Mouse (Mus musculus) brown adipose tissue, adult 24 weeks (tissue): ENCODE measurements around the gene Zfpm1. TPM values are rescaled to one million over a fixed set of nuclear protein-coding genes. Genes with fewer than 3 reads are reported as not detected.
A peak's percentile ranks its signal among the peaks of the same experiment; 100 is the strongest.

ENCODE experiments used
- H3K27ac ChIP-seq: fragments of 200-500 bp; replicated peaks from 2 replicates; pipeline ENCODE4 v1.5.1; 2012; ENCODE audit warnings: low read depth, mild to moderate bottlenecking, low read length
- H3K4me1 ChIP-seq: fragments of 200-500 bp; 2 replicates; pipeline ENCODE4 v1.6.1; 2012; ENCODE audit warnings: low read length, mixed read lengths; ENCODE audit not compliant: control insufficient read depth, insufficient read depth, insufficient read length
- H3K4me3 ChIP-seq: fragments of 200-500 bp; 2 replicates; pipeline ENCODE4 v1.5.1; 2012; ENCODE audit warnings: low read depth, mild to moderate bottlenecking, low read length, moderate library complexity; ENCODE audit not compliant: insufficient read depth
- polyA plus RNA-seq: library from polyadenylated mRNA; stranded (reverse); fragments of >200 nt; gene quantifications from 2 replicates; pipeline ENCODE4 v1.2.4, GENCODE M21; 2012; ENCODE audit not compliant: missing spikeins, insufficient read depth, insufficient read length

Zfpm1 gene
- polyA plus RNA-seq, 1 experiment = 3.4 TPM

DNA sequence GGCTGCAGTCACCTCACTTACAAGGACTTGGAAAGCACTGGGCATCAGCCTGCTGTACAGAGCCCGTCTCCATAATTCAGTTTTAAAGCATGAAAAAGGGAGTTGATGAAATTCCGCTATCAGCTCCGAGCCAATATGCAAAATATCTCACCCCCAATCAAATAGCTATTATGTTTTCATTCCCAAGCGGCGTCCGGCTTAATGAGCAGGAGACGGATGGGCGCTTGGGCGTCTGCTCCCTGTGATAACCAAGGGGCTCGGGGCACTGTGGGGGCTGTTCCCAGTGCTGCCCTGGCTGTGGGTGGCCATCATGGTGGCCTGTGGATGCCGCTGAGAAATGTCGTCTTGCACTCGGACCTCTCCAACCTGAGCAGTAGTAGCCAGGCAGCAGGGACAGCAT lies 19.1 kb downstream of the Zfpm1 start:
- peaks cover 4% of the 10 kb centered on the region for H3K4me1 ChIP-seq
- no peak overlapping the region for H3K27ac ChIP-seq
- no peak overlapping the region for H3K4me3 ChIP-seq

DNA sequence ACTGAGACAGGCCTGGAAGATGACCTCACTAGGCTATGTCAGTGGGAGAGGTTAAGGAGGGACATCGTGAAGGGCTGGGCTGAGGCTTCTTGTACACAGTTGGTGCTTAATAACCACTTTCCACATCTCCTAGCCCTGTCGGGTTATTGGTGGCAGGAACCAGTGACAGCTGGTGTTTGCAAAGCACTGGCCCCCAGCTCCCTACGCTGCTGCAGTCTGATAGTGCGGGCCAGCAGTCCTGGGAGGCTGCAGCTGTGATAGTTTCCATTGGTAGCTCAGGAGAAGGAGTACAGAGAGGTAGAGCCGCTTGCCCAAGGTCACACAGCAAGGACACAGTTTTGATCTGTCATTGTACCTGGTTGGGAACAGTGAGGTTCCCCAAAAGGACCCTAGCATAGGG lies 19.9 kb downstream of the Zfpm1 start:
- Histone ChIP-seq H3K4me1 (peaks cover 4% of the 10 kb centered on the region; the same call in 1 of the 2 replicates), H3K4me3 (no peak overlapping the region), H3K27ac (no peak overlapping the region)

DNA sequence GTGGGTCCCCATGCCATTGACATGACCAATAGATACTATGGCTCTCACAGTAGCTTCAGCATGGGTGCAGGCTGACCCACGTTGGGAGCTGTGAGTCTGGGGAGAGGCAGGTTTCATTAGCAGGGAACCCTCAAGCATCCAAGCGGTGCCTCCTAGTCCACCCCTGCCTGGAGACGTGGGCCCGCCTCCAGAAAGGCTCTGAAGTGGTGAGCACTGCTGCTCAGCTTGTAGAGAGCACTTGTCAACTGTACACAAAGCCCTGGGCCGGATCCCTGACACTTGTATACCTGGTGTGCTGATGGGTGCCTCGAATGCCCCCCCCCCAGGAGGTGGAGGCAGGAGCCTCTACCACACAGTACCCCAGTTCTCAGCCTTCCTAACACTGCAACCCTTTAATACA lies 21.5 kb downstream of the Zfpm1 start:
- Histone ChIP-seq H3K27ac (no peak overlapping the region), H3K4me3 (no peak overlapping the region), H3K4me1 (peaks cover 4% of the 10 kb centered on the region; the same call in 1 of the 2 replicates)

DNA sequence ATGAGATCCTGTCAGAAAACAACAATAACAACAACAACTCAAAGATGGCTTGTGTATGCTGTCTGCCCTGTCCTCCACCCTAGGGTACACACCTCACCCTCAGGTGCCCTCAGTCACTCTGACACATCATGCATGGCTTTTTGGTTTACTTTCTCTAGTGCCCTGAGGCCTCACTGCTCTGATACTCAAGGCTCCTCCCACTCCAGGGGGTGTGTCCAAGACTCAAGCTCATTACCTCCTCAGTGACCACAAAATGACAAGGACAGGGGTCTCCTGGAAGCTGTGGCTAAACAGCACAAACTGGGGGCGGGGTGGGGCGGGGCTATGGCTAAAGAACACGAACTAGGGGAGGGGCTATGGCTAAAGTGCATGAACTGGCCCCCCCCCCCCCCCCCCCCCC lies 22.1 kb downstream of the Zfpm1 start:
- H3K4me3 ChIP-seq = no peak overlapping the region
- H3K27ac ChIP-seq = no peak overlapping the region
- peaks cover 4% of the 10 kb centered on the region; the same call in 1 of the 2 replicates for H3K4me1 ChIP-seq

DNA sequence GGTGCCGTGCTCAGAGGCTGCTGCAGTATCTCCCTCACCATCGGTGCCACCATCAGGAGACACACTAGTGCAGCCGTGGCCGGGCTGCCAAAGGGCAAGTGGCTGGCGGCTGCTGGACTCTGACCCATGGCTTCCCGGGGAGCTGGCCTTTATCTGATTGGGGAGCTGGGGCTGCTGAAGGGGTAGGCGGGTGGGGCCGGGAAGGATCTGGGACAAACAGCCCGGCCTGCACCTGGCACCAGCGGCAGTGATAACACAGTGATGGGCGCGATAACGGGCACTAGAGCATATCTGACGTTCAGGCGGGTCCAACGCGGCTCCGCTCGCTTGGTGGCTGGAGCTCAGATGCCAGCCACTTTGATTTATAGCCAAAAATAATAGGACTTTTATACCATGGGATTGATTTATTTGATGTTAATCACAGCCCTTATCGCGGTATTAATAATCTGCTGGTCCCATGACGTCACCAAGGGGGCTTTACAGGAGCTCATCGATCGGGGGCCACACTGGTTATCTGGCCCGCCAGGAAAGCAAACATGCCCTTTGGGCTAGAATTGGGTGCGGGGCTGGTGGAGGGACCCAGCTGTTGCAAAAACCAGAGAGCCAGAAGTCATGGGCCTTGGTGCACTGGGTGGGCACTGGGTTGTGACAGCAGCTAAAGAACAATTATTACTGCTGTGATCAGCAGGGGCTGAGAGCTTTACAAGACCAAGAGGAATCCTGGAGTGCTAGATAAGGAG lies 24.9 kb downstream of the Zfpm1 start:
- H3K4me3 ChIP-seq = no peak overlapping the region
- no peak overlapping the region for H3K27ac ChIP-seq
- no peaks in the 10 kb centered on the region for H3K4me1 ChIP-seq

DNA sequence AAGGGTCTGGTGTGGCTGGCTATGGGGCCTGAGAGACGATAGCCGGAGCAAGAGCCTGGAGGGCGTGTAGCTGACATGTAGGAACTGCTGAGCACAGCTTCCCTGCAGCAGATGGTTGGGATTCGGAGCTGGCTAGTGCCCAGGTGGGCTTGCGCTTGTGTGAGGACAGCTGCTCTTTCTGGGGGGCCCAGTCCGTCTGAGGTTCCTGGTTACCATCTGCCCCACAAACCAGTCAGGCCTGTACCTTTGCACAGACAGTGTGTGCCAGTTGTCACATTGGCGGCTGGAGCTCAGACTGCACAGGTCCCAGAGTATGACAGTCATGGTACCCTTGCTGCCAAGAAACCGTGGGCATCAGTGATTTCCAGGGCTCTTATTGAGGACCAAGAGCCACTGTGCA lies 25.9 kb downstream of the Zfpm1 start:
- Histone ChIP-seq H3K4me1 (no peaks in the 10 kb centered on the region), H3K27ac (no peak overlapping the region), H3K4me3 (no peak overlapping the region)

DNA sequence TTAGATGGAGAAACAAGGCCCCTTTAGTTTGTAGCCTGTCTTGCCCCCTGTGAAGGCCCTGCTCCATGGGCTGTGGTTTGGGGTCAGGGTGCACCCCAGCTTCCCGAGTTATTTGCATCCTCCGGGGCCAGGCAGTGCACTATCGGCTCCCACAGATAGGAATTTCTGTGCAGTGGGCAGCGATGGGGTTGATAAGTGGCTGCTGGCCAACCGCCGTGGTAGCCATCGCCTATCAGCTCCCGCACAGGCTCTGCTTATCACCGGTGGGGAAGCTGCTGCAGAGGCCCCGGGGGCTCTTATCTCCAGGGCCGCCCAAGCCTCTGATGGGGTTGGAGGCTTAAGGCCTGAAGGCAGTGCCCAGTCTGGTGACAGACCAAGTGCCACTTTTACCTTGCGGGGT lies 27.3 kb downstream of the Zfpm1 start:
- H3K4me1 ChIP-seq = no peaks in the 10 kb centered on the region
- H3K4me3 ChIP-seq = no peak overlapping the region
- H3K27ac ChIP-seq = no peak overlapping the region

DNA sequence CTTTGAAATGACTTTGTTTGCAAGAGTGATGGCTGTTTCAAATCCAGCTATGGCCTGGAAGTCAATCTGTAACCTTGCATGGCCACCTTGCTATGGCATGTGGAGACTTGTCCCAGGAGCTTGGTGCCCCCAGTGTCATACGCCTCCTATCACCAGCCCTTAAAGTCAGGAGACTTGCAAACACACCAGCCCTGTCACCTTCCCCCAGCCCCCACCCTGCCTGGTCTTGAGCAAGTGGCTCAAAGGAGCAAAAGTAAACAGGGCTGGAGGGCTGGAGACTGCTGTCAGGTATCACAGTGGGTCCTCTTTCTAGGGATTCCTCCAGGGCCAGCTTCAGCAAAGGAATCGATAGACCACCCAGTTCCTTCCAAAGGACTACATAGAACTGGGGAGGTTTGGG lies 29.2 kb downstream of the Zfpm1 start:
- peaks cover 4% of the 10 kb centered on the region; the same call in 1 of the 2 replicates for H3K4me1 ChIP-seq
- H3K27ac ChIP-seq = no peak overlapping the region
- no peak overlapping the region for H3K4me3 ChIP-seq

DNA sequence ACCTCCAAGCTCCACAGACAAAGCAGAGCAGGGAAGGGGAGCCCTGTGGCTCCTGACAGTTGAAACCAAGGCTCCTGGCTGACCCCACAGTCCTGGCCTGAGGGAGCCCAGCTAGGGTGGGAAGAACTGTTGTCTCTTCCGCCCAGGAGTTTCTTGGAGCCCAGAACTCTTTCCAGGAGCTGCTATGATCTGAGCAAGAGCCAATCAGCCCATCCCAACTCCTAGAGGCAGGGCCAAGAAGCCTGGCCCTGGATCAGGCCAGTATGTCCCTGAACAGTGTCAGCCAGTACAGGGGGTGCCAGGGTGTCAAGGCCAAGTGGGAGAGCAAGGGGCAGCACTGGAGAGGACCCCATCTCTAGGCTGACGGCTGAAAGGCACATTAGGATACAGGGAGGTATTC lies 30.6 kb downstream of the Zfpm1 start:
- Histone ChIP-seq H3K4me1 (peaks cover 4% of the 10 kb centered on the region; the same call in 1 of the 2 replicates), H3K27ac (no peak overlapping the region), H3K4me3 (no peak overlapping the region)

DNA sequence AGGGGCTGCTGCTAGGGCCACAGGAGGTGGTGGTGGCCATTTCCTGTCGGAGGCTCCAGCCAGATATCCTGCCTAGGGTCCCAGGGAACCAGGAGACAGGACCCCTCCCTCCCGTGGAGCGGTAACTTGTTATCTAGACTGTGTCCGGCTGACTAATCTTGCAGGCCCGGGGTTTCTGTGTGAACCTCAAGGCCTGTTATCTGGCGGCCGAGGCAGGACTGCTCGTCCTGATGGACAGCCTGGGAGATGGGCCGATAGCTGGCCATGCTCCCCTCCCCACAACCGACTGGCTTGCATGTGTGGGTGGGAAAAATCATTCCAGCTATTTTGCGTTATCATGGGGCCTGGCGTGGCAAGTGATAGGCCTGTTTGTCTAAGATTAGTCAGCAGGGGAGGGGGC lies 31.4 kb downstream of the Zfpm1 start:
- no peak overlapping the region for H3K4me3 ChIP-seq
- peaks cover 4% of the 10 kb centered on the region for H3K4me1 ChIP-seq
- H3K27ac ChIP-seq = no peak overlapping the region

DNA sequence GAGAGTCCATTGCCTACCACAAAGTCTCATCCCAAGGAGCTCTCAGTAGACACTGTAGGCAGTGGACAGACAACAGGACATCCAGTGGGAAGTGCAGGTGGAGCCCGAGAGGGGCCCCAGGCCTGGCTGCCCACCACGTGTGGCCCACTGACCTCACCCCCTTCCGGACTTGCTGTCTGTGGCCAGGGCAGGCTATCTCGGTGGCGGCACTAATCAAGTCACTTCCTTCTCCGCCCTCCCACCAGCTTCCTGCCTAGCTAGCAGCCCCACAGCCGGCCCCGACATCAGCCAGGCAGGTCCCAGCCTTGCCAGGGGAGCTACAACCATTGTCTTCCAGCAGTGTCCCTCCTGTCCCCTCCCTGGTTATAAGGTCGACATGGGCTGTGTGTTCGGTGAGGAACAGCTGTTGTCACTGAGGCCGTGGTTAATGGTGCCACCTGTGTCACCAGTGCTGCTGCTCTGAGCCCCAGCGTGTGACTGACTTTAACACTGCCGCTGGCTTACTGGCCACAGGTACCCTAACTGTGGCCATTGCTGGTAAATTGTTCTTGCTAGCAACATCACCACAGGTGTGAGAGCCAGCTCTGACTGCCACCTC lies 33.1 kb downstream of the Zfpm1 start:
- Histone ChIP-seq H3K27ac (peak overlapping the region; percentile 18), H3K4me1 (peaks cover 4% of the 10 kb centered on the region), H3K4me3 (no peak overlapping the region)

DNA sequence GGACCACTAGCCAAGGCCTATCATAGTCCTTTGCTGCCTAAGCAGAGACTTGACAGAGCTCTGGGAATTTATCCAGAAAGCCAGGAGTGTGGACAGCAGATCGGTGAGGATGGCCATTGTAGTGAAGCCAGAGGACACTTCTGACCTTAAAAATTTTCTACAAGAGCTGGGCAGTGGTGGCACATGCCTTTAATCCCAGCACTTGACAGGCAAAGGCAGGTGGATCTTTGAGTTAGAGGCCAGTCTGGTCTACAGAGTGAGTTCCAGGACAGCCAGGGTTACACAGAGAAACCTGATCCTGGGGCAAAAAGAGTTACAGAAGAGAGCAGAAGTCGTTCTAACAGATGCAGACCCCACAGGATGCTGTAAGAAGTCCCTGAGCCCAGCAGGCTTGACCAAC lies 34.5 kb downstream of the Zfpm1 start:
- no peak overlapping the region for H3K27ac ChIP-seq

DNA sequence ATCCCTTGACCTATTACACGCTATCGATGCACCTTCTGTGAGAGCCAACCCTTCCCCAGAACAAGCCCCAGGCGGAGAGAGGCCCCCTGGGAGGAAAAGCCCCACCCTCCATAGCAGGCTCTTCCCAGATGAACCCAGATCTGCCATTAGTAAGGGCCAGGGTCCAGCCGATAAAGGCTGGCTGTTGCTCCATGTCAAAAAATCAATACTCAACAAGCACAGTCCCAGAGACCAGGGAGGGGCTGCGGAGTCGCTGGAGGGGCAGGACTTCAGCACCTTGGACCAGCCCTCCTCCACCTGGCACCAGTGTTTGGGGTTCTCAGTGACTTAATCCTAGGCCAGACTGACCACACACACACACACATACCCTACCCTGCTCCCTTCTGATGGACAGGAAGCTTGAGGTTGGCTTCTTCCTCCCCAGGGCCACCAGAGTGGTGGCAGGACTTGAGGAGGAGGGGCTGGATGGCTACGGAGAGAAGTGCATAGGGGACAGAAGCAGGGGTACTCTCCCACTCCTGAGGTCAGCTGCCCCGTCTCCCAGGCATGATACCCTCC lies 36.1 kb downstream of the Zfpm1 start:
- Histone ChIP-seq H3K27ac (no peak overlapping the region), H3K4me1 (peaks cover 4% of the 10 kb centered on the region), H3K4me3 (no peak overlapping the region)

More for the DNA sequence above, 34.5 kb downstream of the Zfpm1 start:
- Histone ChIP-seq H3K4me1 (peaks cover 4% of the 10 kb centered on the region), H3K4me3 (no peak overlapping the region)

DNA sequence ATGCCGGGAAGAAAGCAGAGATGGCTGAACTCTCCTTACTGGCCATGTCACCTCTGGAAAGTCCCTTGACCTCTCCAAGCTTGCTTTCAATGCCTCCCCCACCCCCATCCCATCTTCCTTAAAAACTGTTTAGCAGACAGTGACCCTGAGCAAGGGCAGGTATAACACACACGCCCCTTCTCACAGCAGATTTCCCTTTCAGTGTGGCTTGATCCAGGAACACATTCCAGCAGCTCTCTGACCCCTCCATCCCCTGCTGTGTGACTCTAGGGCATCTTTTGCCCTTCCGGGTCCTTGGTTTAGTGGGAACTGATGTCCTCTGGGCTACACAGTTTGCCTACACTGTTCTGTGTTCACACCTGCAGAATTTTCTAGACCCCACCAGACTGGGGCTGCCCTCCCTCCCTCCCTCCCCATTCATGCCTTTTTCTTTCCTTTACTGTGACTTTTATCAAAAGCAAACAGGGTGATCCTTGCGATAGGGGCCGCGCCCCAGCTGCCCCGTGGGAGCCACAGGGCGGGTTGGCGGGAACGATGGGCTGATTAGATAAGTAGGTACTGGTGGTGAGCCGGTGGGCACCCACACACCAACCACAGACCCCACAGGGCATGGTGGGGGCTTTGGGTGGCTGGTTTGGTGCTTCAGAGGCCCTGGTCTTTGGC lies 37.2 kb downstream of the Zfpm1 start:
- Histone ChIP-seq H3K4me1 (peaks cover 4% of the 10 kb centered on the region), H3K4me3 (no peak overlapping the region), H3K27ac (no peak overlapping the region)

DNA sequence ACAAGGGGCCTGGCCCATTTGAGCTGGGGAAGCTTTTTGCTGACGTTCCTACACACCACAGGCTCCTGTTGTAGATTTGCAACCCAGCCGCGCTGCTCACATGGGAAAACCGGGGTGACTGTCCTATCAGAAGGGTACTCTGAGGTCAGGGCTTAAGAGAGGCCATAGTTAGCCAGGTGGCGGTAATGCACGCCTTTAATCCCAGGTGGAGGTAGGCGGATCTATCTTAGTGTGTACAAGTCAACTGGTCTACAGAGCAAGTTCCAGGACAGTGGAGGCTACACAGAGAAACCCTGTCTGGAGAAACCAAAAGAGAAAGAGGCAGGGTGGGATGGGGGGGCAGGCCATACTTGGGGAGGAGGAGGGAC lies 37.8 kb downstream of the Zfpm1 start:
- Histone ChIP-seq H3K4me3 (no peak overlapping the region), H3K27ac (no peak overlapping the region), H3K4me1 (peaks cover 4% of the 10 kb centered on the region)
